11 mouse cellular contexts compared by ENCODE assay signal in the genomic region with DNA sequence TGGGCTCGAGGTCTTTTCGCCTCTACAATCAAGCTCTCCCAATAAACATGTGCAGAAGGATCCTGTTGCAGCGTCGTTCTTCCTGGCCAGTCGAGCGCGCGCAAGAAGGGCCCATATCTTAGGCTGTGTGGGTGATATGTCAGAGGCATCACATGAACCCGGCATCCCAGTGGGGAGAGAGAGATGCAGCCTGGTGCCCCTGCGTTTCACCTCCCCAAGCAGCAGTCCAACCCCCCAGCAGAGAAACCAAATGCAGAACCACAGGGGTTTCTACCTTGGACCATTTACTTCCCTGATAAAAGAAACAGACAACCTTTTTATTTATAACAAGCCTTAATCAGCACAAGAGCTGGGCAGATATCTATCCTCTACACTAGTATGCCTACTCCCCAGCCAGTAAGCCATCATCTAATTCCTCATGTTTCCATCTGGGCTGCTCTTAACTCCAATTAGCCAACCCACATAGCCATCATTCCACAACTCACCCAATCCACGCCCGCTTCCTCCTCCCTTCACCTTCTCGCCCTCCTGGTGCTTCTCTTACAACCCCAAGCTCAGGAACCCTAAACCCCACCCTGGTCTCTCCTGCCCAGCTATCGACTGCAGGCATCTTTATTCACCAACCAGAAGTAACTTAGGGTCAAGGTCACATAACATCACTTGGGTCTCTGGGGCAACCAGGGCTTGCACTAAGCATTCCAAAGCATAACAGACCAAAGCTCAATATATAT. TPM values are rescaled to one million over a fixed set of nuclear protein-coding genes. Genes with fewer than 3 reads are reported as not detected.
DNase-seq lines count a peak whose midpoint lies in the region; ATAC-seq and TF ChIP-seq lines count a peak whose summit lies in the region.
"Had no signal": no experiment of that assay in that cellular context is flagged by ENCODE, and none has a peak within 500 bp of the region (broad histone marks: within the 10 kb centered on the region; RNA-seq: fewer than 3 reads in every experiment).

No protein-coding gene starts in this region.

- no peaks in the 10 kb centered on the region for H3K9me3 ChIP-seq in forebrain, embryonic 12.5 days
- H3K9me3 ChIP-seq in forebrain, embryonic 16.5 days (ENCODE audit: control insufficient read depth, low read length): no peaks in the 10 kb centered on the region
- H3K9me3 ChIP-seq in lung, embryonic 15.5 days: no peaks in the 10 kb centered on the region
- H3K9me3 ChIP-seq in embryonic facial prominence, embryonic 13.5 days: no peaks in the 10 kb centered on the region
- no peaks in the 10 kb centered on the region for H3K9me3 ChIP-seq in liver, embryonic 14.5 days (ENCODE audit: control insufficient read depth, low read length)
- H3K9me3 ChIP-seq: embryonic facial prominence, embryonic 12.5 days had no signal

- no peaks in the 10 kb centered on the region for H3K27me3 ChIP-seq in forebrain, embryonic 12.5 days
- H3K27me3 ChIP-seq in forebrain, embryonic 16.5 days (replicated peaks; ENCODE audit: control insufficient read depth, insufficient read depth, low read length): no peaks in the 10 kb centered on the region
- no peaks in the 10 kb centered on the region for H3K27me3 ChIP-seq in lung, embryonic 15.5 days
- H3K27me3 ChIP-seq in embryonic facial prominence, embryonic 13.5 days: no peaks in the 10 kb centered on the region
- no peaks in the 10 kb centered on the region for H3K27me3 ChIP-seq in liver, embryonic 14.5 days (ENCODE audit: control insufficient read depth, insufficient read depth, low read length)
- H3K27me3 ChIP-seq: embryonic facial prominence, embryonic 12.5 days had no signal

- ATAC-seq in forebrain, embryonic 12.5 days (ENCODE audit: low FRiP score): no peak
- no peak for ATAC-seq in forebrain, embryonic 16.5 days
- no peak for ATAC-seq in lung, embryonic 15.5 days (ENCODE audit: borderline replicate concordance, extremely low read depth, low FRiP score, low TSS enrichment)
- no peak for ATAC-seq in embryonic facial prominence, embryonic 13.5 days (ENCODE audit: insufficient number of reproducible peaks, insufficient read depth, low FRiP score, low TSS enrichment, low read depth)
- ATAC-seq in liver, embryonic 14.5 days (ENCODE audit: insufficient read depth): no peak

- DNase-seq in lung, postnatal 36 days: no peak
- peak in 1 of 3 experiments; percentile 48 for DNase-seq in liver, embryonic 14.5 days (ENCODE audit: low read depth in 3 of 3, low spot score in 3 of 3)
- DNase-seq in spleen, postnatal 36 days (ENCODE audit: low spot score in 2 of 2): no peak
- no peak for DNase-seq in cerebellum, adult 18-20 months

- peaks cover 34% of the 10 kb centered on the region for H3K4me1 ChIP-seq in forebrain, embryonic 12.5 days
- peaks cover 9% of the 10 kb centered on the region for H3K4me1 ChIP-seq in forebrain, embryonic 16.5 days (replicated peaks; ENCODE audit: control insufficient read depth, insufficient read depth, low read length)
- peaks cover 34% of the 10 kb centered on the region for H3K4me1 ChIP-seq in lung, embryonic 15.5 days
- peaks cover 18% of the 10 kb centered on the region for H3K4me1 ChIP-seq in embryonic facial prominence, embryonic 13.5 days
- H3K4me1 ChIP-seq in liver, embryonic 14.5 days (replicated peaks; ENCODE audit: control insufficient read depth in 2 of 2, insufficient read depth in 2 of 2, low read length in 1 of 2): peaks cover 21 to 26% of the 10 kb centered on the region in 2 experiments

- TF ChIP-seq EP300 in liver, embryonic 14.5 days (IDR thresholded peaks at IDR 0.05; ENCODE audit: low read depth): no peak

- H3K36me3 ChIP-seq in forebrain, embryonic 12.5 days (replicated peaks): peaks cover 26% of the 10 kb centered on the region
- no peaks in the 10 kb centered on the region for H3K36me3 ChIP-seq in forebrain, embryonic 16.5 days (ENCODE audit: control insufficient read depth, insufficient read depth)
- peaks cover 31% of the 10 kb centered on the region for H3K36me3 ChIP-seq in lung, embryonic 15.5 days
- H3K36me3 ChIP-seq in embryonic facial prominence, embryonic 13.5 days: peaks cover 39% of the 10 kb centered on the region
- H3K36me3 ChIP-seq in liver, embryonic 14.5 days (replicated peaks; ENCODE audit: control insufficient read depth, insufficient read depth, low read depth): peaks cover 23% of the 10 kb centered on the region

- H3K9ac ChIP-seq in forebrain, embryonic 12.5 days: peak overlapping the region; percentile 25; the same call in 1 of the 2 replicates
- H3K9ac ChIP-seq in forebrain, embryonic 16.5 days (replicated peaks; ENCODE audit: low read depth, low read length): no peak overlapping the region
- no peak overlapping the region for H3K9ac ChIP-seq in lung, embryonic 15.5 days
- peak overlapping the region; percentile 32; the same call in 1 of the 2 replicates for H3K9ac ChIP-seq in embryonic facial prominence, embryonic 13.5 days
- H3K9ac ChIP-seq in liver, embryonic 14.5 days (replicated peaks): peak overlapping the region; percentile 93
- H3K9ac ChIP-seq: embryonic facial prominence, embryonic 12.5 days had no signal

- WGBS in forebrain, embryonic 12.5 days: 92% methylated on average over 13 of the region's 14 CpGs
- 92% methylated on average over 12 of the region's 14 CpGs for WGBS in forebrain, embryonic 16.5 days
- WGBS in lung, embryonic 15.5 days: 84% methylated on average over 13 of the region's 14 CpGs
- WGBS in embryonic facial prominence, embryonic 13.5 days: 93% methylated on average over 14 of the region's 14 CpGs
- 58% methylated on average over 12 of the region's 14 CpGs for WGBS in liver, embryonic 14.5 days (ENCODE audit: insufficient replicate concordance)

- peak overlapping the region; percentile 25 for H3K4me2 ChIP-seq in forebrain, embryonic 12.5 days
- no peak overlapping the region for H3K4me2 ChIP-seq in forebrain, embryonic 16.5 days (ENCODE audit: low read length)
- H3K4me2 ChIP-seq in lung, embryonic 15.5 days: peak overlapping the region; percentile 85
- H3K4me2 ChIP-seq in embryonic facial prominence, embryonic 13.5 days: peak overlapping the region; percentile 17; the same call in 1 of the 2 replicates
- peak overlapping the region; percentile 88 for H3K4me2 ChIP-seq in liver, embryonic 14.5 days (ENCODE audit: low read depth)

- TF ChIP-seq CTCF in liver, embryonic 14.5 days (IDR thresholded peaks at IDR 0.05; ENCODE audit: low read depth): no peak

- 0 out of 2 replicates have a peak overlapping the region, but pooled peaks have one; percentile 3 for H3K4me3 ChIP-seq in forebrain, embryonic 12.5 days (replicated peaks)
- no peak overlapping the region for H3K4me3 ChIP-seq in forebrain, embryonic 16.5 days (replicated peaks; ENCODE audit: low read length)
- H3K4me3 ChIP-seq in lung, embryonic 15.5 days: peak overlapping the region; percentile 5; the same call in 1 of the 2 replicates
- no peak overlapping the region for H3K4me3 ChIP-seq in embryonic facial prominence, embryonic 13.5 days
- H3K4me3 ChIP-seq in liver, embryonic 14.5 days (ENCODE audit: insufficient read depth in 1 of 2, low read depth in 2 of 2, low read length in 2 of 2): peak overlapping the region; percentile 50 to 89
- H3K4me3 ChIP-seq: embryonic facial prominence, embryonic 12.5 days; layer of hippocampus, adult 2 months had no signal

- no peak overlapping the region for H3K27ac ChIP-seq in forebrain, embryonic 12.5 days
- no peak overlapping the region for H3K27ac ChIP-seq in forebrain, embryonic 16.5 days (ENCODE audit: low read length)
- H3K27ac ChIP-seq in lung, embryonic 15.5 days: no peak overlapping the region
- no peak overlapping the region for H3K27ac ChIP-seq in embryonic facial prominence, embryonic 13.5 days
- H3K27ac ChIP-seq in liver, embryonic 14.5 days: peak overlapping the region; percentile 1; the same call in 1 of the 2 replicates
- H3K27ac ChIP-seq: embryonic facial prominence, embryonic 12.5 days; layer of hippocampus, adult 2 months had no signal

RNA-seq across cellular contexts. Expression of a gene that starts 4.2 kb away (rescaled TPM):
- polyA plus RNA-seq in forebrain, embryonic 12.5 days (2016; fragmentation: Nextera tagmentation; extraction: Ambion mirVana): 158 and 159 TPM in 2 replicates
- polyA plus RNA-seq in forebrain, embryonic 16.5 days (2015; fragmentation: Nextera tagmentation; extraction: Ambion mirVana): 81.7 and 85.2 TPM in 2 replicates
- 128 and 129 TPM in 2 replicates for polyA plus RNA-seq in lung, embryonic 15.5 days (2015; fragmentation: Nextera tagmentation; extraction: Ambion mirVana)
- 102 and 112 TPM in 2 replicates for polyA plus RNA-seq in embryonic facial prominence, embryonic 13.5 days (2015; fragmentation: Nextera tagmentation; extraction: Ambion mirVana)
- polyA plus RNA-seq in liver, embryonic 14.5 days (2012; rRNA removed): 58.2 and 67.6 TPM in 2 replicates
- polyA plus RNA-seq in liver, embryonic 14.5 days (2014; fragmentation: Nextera tagmentation; extraction: Ambion mirVana): 61.7 and 77.3 TPM in 2 replicates

RNA-seq across cellular contexts. Expression of a gene that starts 14.9 kb away (rescaled TPM):
- 226 and 238 TPM in 2 replicates for polyA plus RNA-seq in forebrain, embryonic 12.5 days (2016; fragmentation: Nextera tagmentation; extraction: Ambion mirVana)
- 119 and 121 TPM in 2 replicates for polyA plus RNA-seq in forebrain, embryonic 16.5 days (2015; fragmentation: Nextera tagmentation; extraction: Ambion mirVana)
- polyA plus RNA-seq in lung, embryonic 15.5 days (2015; fragmentation: Nextera tagmentation; extraction: Ambion mirVana): 210 and 216 TPM in 2 replicates
- polyA plus RNA-seq in embryonic facial prominence, embryonic 13.5 days (2015; fragmentation: Nextera tagmentation; extraction: Ambion mirVana): 190 and 227 TPM in 2 replicates
- polyA plus RNA-seq in liver, embryonic 14.5 days (2012; rRNA removed): 81.5 and 121 TPM in 2 replicates
- polyA plus RNA-seq in liver, embryonic 14.5 days (2014; fragmentation: Nextera tagmentation; extraction: Ambion mirVana): 122 and 132 TPM in 2 replicates

RNA-seq across cellular contexts. Expression of a gene that starts 19.8 kb away (rescaled TPM):
- polyA plus RNA-seq in forebrain, embryonic 12.5 days (2016; fragmentation: Nextera tagmentation; extraction: Ambion mirVana): 0.17 and 0.27 TPM in 2 replicates
- 0.12 and 0.14 TPM in 2 replicates for polyA plus RNA-seq in forebrain, embryonic 16.5 days (2015; fragmentation: Nextera tagmentation; extraction: Ambion mirVana)
- polyA plus RNA-seq in lung, embryonic 15.5 days (2015; fragmentation: Nextera tagmentation; extraction: Ambion mirVana): 0.14 and 0.25 TPM in 2 replicates
- polyA plus RNA-seq in embryonic facial prominence, embryonic 13.5 days (2015; fragmentation: Nextera tagmentation; extraction: Ambion mirVana): 0.33 and 0.38 TPM in 2 replicates
- polyA plus RNA-seq in liver, embryonic 14.5 days (2012; rRNA removed): 0.12 and 0.18 TPM in 2 replicates
- polyA plus RNA-seq in liver, embryonic 14.5 days (2014; fragmentation: Nextera tagmentation; extraction: Ambion mirVana): 0.09 TPM in 1 of 2 replicates, not detected in the other

RNA-seq across cellular contexts. Expression of a gene that starts 24.1 kb away (rescaled TPM):
- polyA plus RNA-seq in forebrain, embryonic 12.5 days (2016; fragmentation: Nextera tagmentation; extraction: Ambion mirVana): 1.2 and 1.3 TPM in 2 replicates
- 1.5 and 1.7 TPM in 2 replicates for polyA plus RNA-seq in forebrain, embryonic 16.5 days (2015; fragmentation: Nextera tagmentation; extraction: Ambion mirVana)
- 0.45 and 0.79 TPM in 2 replicates for polyA plus RNA-seq in lung, embryonic 15.5 days (2015; fragmentation: Nextera tagmentation; extraction: Ambion mirVana)
- polyA plus RNA-seq in embryonic facial prominence, embryonic 13.5 days (2015; fragmentation: Nextera tagmentation; extraction: Ambion mirVana): 0.77 and 0.85 TPM in 2 replicates
- 0.02 TPM in 1 of 2 replicates, not detected in the other for polyA plus RNA-seq in liver, embryonic 14.5 days (2012; rRNA removed)
- polyA plus RNA-seq in liver, embryonic 14.5 days (2014; fragmentation: Nextera tagmentation; extraction: Ambion mirVana): 0.19 and 0.25 TPM in 2 replicates
- polyA plus RNA-seq: liver, adult 2 months had no signal

RNA-seq across cellular contexts. Expression of a gene that starts 24.6 kb away (rescaled TPM):
- 2.0 and 2.3 TPM in 2 replicates for polyA plus RNA-seq in forebrain, embryonic 12.5 days (2016; fragmentation: Nextera tagmentation; extraction: Ambion mirVana)
- polyA plus RNA-seq in forebrain, embryonic 16.5 days (2015; fragmentation: Nextera tagmentation; extraction: Ambion mirVana): 3.3 and 5.2 TPM in 2 replicates
- polyA plus RNA-seq in lung, embryonic 15.5 days (2015; fragmentation: Nextera tagmentation; extraction: Ambion mirVana): 3.4 and 3.8 TPM in 2 replicates
- 5.8 and 6.1 TPM in 2 replicates for polyA plus RNA-seq in embryonic facial prominence, embryonic 13.5 days (2015; fragmentation: Nextera tagmentation; extraction: Ambion mirVana)
- polyA plus RNA-seq in liver, embryonic 14.5 days (2012; rRNA removed): 0.90 and 2.5 TPM in 2 replicates
- polyA plus RNA-seq in liver, embryonic 14.5 days (2014; fragmentation: Nextera tagmentation; extraction: Ambion mirVana): 0.38 and 0.41 TPM in 2 replicates

Comparison
In these comparisons a context has a peak if more than half of its experiments do, and no peak if none do; other contexts are left out.
1. H3K4me3 ChIP-seq: peak in forebrain, embryonic 12.5 days (single experiment), lung, embryonic 15.5 days (single experiment) and liver, embryonic 14.5 days (2 of 2); none in forebrain, embryonic 16.5 days (single experiment) and embryonic facial prominence, embryonic 13.5 days (single experiment).
2. H3K9ac ChIP-seq: peak in forebrain, embryonic 12.5 days (single experiment), embryonic facial prominence, embryonic 13.5 days (single experiment) and liver, embryonic 14.5 days (single experiment); none in forebrain, embryonic 16.5 days (single experiment) and lung, embryonic 15.5 days (single experiment).